Mouse (Mus musculus) spleen, postnatal 4 days (tissue): ENCODE data around the gene Calcoco1.
A peak's percentile ranks its signal among the peaks of the same experiment; 100 is the strongest.
"Not testable (repeated sequence)": the region's sequence is repeated elsewhere in the genome, so short reads cannot be mapped to it uniquely, and the experiment has no call there.

Experiments
- DNase-seq, 2 experiments: peaks; one replicate each; pipeline ENCODE4 v3.0.0; 2022; ENCODE audit warnings: low spot score in 2 of 2

Calcoco1 gene

DNA sequence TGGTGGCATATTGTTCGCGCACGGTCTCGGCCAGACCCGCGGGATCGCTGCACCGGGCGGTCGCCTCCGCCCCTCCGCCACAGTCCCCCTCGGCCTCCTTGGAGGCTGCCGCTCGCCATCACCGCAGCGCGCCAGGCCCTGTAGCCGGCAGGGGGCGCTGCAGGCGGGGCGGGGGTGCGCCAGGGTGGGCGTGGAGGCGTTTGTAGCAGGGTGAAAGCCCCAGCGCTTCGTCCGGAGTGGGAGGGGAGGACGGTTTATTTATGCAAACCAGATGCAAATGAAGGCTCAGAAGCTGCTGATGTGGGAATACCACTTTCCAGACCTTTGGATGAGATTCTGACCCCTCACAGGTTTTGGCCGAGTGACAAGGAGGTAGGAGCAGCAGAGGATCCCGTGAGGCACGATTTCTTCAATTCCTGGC, 29.0 kb downstream of the Calcoco1 start:
- peak in 1 of 2 experiments; percentile 77 for DNase-seq

DNA sequence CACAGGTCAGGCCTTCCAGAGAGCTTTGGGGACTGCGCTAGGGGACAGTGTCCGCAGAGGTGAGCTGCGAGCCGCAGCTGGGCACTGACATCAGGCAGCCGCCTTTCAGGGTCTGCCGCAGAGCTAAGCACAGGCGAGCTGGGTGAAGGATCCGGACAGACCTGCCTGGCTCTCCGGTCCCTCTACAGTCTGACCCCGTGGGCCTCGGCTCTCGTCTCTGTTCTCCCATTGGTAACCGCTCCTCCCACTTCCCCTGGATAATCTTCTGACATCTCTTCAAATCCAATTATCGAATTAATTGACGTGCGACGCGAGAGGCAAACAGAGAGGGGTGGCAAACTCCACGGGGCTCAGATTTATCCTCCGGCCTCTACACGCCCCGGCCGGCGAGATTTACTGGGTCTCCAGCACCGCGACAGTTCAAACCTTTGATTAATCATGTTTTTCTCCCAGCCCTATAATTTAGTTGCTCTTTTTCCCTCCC, 29.6 kb downstream of the Calcoco1 start:
- peak in 1 of 2 experiments; percentile 62 for DNase-seq

DNA sequence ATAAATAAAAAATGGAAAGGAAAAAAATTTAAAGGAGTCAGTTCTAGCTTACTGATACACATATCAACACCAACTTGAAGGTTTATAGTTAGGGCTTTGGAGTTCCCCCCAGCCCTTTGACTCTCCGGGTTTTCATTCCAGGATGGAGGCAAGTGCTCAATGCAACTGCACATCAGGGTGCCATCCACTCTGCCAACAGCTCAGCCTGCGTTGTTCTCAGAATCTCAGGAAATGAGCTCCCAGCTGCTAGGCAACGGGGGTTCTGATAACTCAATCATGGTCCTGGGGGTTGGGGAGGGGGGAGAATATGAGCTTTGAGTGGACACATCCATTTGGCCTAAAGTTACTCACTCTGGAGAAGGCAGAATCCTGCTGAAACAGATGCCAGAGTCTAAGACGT, 36.2 kb downstream of the Calcoco1 start:
- DNase-seq, result no peak

DNA sequence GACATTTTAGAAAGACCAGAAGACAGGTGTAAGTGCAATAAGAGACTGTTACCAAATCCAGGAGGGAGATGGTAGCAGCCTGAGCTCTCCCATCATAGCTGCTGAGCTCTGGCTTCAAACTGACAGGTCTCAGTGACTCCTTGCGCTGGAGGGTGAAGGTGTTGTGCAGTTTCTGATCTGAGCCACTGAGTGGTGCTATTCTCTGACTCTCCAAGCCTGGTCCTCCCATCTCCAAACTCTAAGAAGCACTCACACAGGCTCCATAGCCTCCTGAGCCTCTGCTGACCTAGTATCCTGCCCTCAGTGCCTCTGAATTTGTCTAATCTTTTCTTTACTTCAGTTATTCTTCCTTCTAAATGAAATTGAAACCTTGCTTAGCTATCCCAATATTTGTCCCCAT, 38.3 kb downstream of the Calcoco1 start:
- DNase-seq, result no peak

DNA sequence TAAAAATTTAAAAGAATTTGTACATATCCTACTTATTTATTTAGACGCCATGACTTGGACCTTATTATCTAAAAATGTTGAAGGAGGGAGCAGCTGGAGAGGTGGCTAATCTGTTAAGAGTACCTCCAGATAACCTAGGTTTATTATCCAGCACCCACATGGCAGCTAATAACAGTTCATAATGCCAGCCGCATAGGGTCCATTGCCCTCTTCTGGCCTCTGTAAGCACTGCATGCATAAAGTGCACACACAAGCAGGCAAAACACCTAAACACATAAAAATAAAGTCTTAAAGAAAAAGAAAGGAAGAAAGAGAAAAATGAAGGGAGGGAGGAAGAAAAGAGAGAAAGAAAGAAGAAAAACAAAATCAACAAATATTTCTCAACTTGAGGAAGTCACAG, 45.6 kb downstream of the Calcoco1 start:
- DNase-seq, result no peak

DNA sequence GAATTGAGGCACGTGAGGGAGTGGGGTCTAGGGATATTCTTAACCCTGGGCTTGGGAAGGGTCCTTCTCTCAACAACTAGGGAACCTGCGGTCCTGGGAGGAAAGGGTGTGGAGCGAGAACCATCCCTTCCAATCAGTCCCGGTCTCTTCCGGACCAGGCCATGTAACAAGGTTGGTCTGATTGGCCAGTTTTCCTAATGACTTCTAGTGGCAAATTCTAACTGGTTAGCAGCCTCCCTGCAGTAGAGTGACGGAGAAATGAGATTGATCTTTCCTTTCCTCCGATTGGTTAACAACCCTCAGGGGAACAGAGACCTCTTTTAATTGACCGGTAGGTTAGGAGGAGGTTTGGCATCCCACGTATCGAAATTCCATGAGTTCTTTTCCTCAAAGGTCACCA, 48.4 kb downstream of the Calcoco1 start:
- no peak for DNase-seq

DNA sequence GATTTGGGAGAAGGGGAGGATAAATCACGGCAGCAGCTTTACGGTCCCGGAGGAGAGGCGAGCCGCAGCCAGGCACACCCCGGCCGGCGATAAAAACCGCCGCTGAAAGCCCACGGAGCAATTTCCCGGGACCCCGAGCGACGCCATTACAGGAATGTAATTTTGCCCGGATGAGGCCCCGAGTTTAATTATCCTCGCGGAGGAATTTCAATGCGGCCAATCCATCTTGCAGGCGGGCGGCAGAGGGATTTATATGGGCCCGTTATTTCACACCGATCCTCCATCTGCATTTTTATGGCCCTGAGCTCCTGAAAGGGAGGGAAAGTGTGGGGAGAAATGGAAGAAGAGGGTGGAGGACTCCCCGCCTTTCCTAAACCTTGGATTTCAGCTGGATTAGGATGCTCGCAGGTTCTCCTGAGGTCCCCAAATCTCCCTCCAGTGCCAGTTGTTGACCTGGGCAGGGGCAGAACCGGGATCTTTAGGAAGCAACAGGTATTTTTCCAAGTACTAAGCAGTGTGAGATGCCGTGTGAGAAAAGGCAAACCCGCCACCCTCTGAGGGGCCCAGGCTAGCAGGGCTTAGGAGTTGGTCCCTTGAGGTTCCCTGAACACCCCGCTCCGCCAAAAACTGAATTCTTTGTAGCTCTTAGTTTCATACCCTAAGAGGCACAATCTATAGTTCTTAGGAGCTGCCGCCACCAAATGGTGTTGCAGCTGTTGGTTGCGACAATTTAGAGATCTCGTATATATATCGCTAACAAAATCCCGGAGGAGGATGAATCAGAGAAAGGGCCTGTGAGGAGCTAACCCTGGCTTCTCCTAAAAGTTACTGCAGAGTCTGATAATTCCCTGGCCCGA, 49.5 kb downstream of the Calcoco1 start, which contains the start of gene Atp5g2:
Atp5g2 (minus strand) TSS at position 138 of the 857 bp plus-strand sequence.
- DNase-seq, result peak in 1 of 2 experiments; percentile 66

DNA sequence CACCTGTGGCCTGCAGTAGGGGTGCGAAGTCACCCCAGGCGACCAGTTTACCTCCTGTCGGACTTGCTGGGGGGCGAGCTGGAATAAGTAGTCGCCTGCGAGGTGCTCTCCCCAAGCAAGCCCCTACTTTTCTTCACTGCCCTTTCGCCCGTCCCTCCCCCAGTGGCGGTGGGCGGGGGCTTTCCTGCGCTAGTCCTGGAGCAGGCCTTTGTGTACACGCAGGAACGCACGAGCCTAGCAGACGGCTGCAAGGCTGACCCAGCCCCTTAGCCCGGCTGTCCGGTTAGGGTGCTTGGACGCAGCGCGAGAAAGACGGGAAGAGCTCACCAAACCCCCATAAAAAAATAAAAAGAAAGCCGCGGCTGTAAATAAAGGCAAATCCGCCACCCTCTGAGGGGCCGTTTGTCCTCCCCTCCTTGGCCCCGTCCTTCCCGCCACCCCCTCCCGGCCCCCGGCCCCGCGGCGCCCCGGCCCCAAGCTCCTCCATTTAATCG, 50.2 kb downstream of the Calcoco1 start:
- DNase-seq, result peak; percentile 62 to 81

DNA sequence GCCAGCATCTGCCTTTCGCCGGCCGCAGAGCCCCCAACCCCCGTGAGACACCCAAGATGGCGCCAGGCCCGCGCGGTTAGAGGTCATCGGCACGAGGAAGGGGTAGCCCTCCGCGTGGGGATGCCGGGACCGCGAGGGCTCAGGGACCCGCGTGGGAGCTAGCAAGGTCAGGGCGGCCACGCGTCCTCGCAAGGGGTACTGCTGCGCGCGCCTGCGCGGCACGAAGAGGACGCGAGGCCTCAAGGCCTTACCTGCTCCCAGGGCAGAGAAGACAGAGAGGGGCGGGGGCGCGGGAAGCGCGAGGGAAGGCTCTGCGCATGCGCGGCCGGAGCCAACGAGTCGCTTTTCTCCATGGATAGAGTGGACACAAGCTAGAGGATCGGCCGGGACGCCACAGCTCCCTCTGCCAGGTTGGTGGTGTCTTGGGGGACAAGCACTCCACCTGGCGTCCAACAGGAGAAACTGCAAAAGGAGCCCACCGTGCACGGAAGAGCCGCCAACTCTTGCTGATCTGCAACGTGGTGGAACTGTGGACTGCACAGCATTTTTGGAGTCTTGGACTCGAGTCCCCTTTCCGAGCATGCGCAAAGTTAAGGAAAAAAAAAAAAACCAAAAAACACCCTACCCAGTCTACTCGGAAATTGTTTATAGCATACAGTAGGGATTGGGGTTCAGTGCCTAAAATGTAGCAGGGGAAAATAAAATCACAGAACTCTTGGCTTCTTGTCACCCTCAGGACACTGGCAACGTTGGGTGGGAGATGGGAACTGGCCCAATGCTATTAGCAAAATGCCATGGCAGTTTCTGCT, 51.0 kb downstream of the Calcoco1 start:
- peak; percentile 95 to 98 for DNase-seq

DNA sequence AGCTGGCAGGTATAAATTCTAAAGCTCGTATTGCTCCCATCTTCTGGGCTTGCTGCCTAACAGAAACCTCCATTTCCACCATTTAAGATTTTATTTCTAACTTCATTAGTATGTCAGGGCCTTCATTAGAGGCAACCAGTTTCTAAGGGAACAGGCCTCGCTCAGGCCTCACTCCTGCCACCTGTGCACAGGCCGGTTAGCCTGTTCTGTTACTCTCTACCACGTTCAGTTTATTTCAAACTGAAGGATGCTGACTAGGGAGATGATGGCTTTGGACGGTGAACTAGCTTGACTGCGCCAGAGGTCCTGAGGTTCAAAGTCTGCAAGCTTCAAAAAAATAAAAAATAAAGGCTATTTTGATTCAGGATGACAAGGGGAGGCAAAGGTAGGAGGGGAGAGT, 51.7 kb downstream of the Calcoco1 start:
- DNase-seq, result peak in 1 of 2 experiments; percentile 64

DNA sequence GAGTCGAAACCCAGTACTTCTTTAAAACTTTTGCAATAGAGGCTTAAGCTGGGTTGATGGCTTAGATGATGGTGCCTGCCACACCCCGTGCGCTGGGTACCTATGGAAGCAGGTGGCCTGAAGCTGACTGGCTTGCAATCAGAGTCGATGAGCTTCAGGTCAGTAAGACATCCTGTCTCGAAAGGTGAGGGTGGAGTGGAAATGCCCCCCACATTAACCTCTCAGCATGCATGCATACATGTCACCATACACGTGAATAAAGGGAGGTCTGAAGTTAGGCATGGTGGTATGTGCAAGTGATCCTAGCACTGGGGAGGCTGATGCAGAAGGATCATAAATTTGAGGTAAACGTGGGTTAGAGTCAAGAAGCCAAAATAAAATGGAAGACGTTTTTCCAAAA, 52.4 kb downstream of the Calcoco1 start:
- DNase-seq, result no peak

DNA sequence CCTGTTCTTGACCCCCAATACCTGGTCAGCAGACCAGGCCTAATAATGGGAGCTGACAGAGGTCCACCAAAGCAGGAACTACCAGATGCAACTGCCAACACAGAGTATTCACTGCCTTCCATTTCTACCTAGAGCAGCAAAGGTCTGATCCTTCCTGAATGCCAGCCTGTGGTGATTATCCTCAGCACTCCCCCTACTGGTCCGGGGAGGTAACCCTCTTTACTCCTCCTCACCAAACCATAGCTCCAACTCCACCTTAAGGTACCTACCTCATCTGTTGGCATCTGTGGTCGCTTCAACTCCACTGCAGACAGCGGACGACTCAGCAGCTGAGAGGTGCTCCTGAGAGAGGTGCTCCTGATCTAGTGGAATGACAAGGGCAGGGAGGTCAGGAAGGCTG, 56.5 kb downstream of the Calcoco1 start:
- peak; percentile 53 to 78 for DNase-seq

DNA sequence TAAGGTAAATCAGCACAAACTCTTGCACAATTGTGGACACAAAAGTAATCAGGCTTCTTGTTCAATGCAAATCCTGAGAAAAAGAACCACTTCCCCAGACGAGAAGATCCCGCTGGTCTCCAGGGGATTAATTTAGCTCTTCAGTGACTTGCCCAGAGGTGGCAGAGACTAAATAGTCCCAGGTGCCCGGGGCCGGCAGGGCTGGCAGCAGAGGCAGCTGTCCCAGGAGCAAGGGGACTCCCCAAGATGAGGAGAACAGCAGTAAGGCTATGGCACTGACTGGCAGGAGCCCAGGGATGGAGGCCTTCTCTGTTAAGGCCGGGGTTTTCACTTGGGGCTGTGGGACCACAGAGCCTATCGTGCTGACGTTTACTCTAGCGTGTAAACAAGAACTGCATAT, 58.2 kb downstream of the Calcoco1 start:
- no peak for DNase-seq

DNA sequence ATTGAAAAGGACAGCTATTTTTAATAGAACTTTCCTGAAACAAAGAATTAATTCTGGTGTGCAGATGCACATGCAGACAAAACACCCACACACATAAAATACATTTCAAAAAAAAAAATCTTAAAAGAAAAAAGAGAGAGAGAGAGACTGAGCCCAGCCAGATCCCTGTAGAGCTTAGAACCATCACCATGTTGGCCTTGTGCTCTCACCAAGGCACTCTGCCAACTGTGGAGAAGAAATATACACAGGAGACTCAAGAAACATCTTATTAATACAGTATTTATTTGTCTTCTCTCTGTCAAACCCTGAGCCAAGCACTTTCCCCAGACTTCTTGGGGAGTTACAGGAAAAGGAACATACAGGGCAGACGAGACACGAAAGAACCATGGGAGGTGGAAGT, 59.4 kb downstream of the Calcoco1 start:
- DNase-seq, result not testable (repeated sequence)

DNA sequence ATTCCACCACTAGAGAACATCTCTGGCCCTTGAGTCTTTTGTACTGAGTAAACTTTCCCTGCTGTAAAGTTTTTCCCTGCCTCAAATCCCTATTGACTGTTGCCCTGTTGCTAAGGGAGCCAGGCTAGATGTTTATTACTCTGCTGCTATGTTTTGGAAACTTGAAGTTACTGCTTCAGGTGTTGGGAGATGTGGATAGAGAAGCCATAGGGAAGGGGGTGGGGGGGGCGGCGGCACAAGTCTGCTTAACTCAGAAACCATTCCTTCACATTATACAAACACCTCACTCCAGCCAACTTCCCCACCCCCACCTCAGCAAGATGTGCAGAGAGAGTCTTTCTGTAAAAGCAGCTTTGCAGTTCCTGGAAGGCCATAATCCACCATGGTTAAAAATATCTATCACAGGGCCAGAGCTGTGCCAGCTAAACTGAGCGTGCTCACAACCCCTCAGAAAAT, 64.0 kb downstream of the Calcoco1 start:
- DNase-seq, result no peak
